Mouse (Mus musculus) ES-E14 (cell line): Measurements from ENCODE around the gene Ehd3. TPM values are rescaled to one million over a fixed set of nuclear protein-coding genes. Genes with fewer than 3 reads are reported as not detected.

ENCODE experiments used
- DNase-seq: peaks from one replicate; pipeline ENCODE4 v3.0.0-alpha.2; 2013; ENCODE audit warnings: low read depth, low spot score
- H3K27ac ChIP-seq: 2 replicates; pipeline ENCODE4 v1.5.1; 2012; ENCODE audit warnings: low read depth, mild to moderate bottlenecking, low read length, moderate library complexity, mixed read lengths; ENCODE audit not compliant: poor library complexity, insufficient read depth, severe bottlenecking
- H3K36me3 ChIP-seq: 2 replicates; pipeline ENCODE4 v1.6.1; 2012; ENCODE audit warnings: mild to moderate bottlenecking, low read length, moderate library complexity, mixed read lengths; ENCODE audit not compliant: control insufficient read depth, poor library complexity, insufficient read depth, severe bottlenecking
- H3K4me1 ChIP-seq, 2 experiments: fragments of 150-350 bp in 1 of 2; sonication (generic) in 1 of 2; 2 replicates each; pipeline ENCODE4 v1.6.1; 2012; ENCODE audit warnings: low read length in 2 of 2, mild to moderate bottlenecking in 1 of 2, mixed read lengths in 1 of 2; ENCODE audit not compliant: control insufficient read depth in 2 of 2, insufficient read depth in 2 of 2, poor library complexity in 1 of 2
- H3K4me3 ChIP-seq, 2 experiments: fragments of 150-350 bp in 1 of 2; sonication (generic) in 1 of 2; 2 replicates each; pipeline ENCODE4 v1.5.1; 2012; ENCODE audit warnings: low read length in 2 of 2, low read depth in 1 of 2, mild to moderate bottlenecking in 1 of 2, mixed read lengths in 1 of 2; ENCODE audit not compliant: insufficient read depth in 1 of 2, poor library complexity in 1 of 2, severe bottlenecking in 1 of 2
- H3K9ac ChIP-seq: 2 replicates; pipeline ENCODE4 v1.6.1; 2012; ENCODE audit warnings: low read depth, mild to moderate bottlenecking, low read length, mixed read lengths; ENCODE audit not compliant: poor library complexity, insufficient read depth, severe bottlenecking
- H3K9me3 ChIP-seq: fragments of 150-350 bp; sonication (generic); 2 replicates; pipeline ENCODE4 v1.6.1; 2012; ENCODE audit warnings: low read depth, mild to moderate bottlenecking, low read length; ENCODE audit not compliant: control insufficient read depth, insufficient read depth
- CHD2 ChIP-seq: IDR thresholded peaks from 2 replicates; pipeline ENCODE4 v1.6.1; 2014; ENCODE audit warnings: mild to moderate bottlenecking, low read depth, low read length, inconsistent platforms
- HCFC1 ChIP-seq: IDR thresholded peaks from 2 replicates; pipeline ENCODE4 v1.6.1; 2012; ENCODE audit warnings: low read length, inconsistent platforms, borderline replicate concordance; ENCODE audit not compliant: insufficient read depth
- MAFK ChIP-seq: IDR thresholded peaks from 2 replicates; pipeline ENCODE4 v1.6.1; 2014; ENCODE audit warnings: mild to moderate bottlenecking, low read depth, low read length, inconsistent platforms; ENCODE audit not compliant: insufficient read depth
- ZC3H11A ChIP-seq: IDR thresholded peaks from 2 replicates; pipeline ENCODE4 v1.6.1; 2012; ENCODE audit warnings: low read depth, mild to moderate bottlenecking, inconsistent platforms, low read length, borderline replicate concordance
- ZNF384 ChIP-seq: IDR thresholded peaks from 2 replicates; pipeline ENCODE4 v1.6.1; 2012; ENCODE audit warnings: low read depth, low read length, inconsistent platforms
- in situ Hi-C, 2 experiments: fragments of 600-800 bp; cut with MboI; formaldehyde crosslinking; loops; one replicate each; pipeline ENCODE4 v1.15.1; 2025; ENCODE audit warnings: low sequenced_read_pairs in 2 of 2, inconsistent platforms in 1 of 2; ENCODE audit not compliant: unreplicated experiment in 2 of 2
- total RNA-seq: library from RNA; depleted of rRNA; stranded (reverse); fragments of 300-350 nt; gene quantifications from 2 replicates; pipeline ENCODE4 v1.2.3, GENCODE M21; 2012

Ehd3 gene
- total RNA-seq, 1 experiment: 2.7 TPM

- in situ Hi-C loops: no loop called here
- no peak for DNase-seq
- Histone ChIP-seq H3K4me1 (no peaks in the 10 kb centered on the region), H3K4me3 (no peak overlapping the region), H3K27ac (no peak overlapping the region), H3K9ac (no peak overlapping the region), H3K9me3 (no peaks in the 10 kb centered on the region), H3K36me3 (no peaks in the 10 kb centered on the region)
- TF ChIP-seq MAFK (no peak), ZNF384 (no peak), HCFC1 (no peak), CHD2 (no peak), ZC3H11A (no peak)
These were observed 10.7 kb downstream of the Ehd3 start for GRCm38 (mm10) chr17:73814500-73815190.

- H3K27ac ChIP-seq: no peak overlapping the region
- no peak for TF ChIP-seq ZNF384
- TF ChIP-seq CHD2: no peak
- TF ChIP-seq MAFK: 0 out of 2 replicates have a peak, but pooled peaks have one; percentile 10
- no peak for TF ChIP-seq ZC3H11A
- TF ChIP-seq HCFC1: no peak
- no peaks in the 10 kb centered on the region for H3K9me3 ChIP-seq
- no peaks in the 10 kb centered on the region for H3K36me3 ChIP-seq
- no peak for DNase-seq
- in situ Hi-C loops: no loop called here
- H3K4me3 ChIP-seq: no peak overlapping the region
- no peak overlapping the region for H3K9ac ChIP-seq
- no peaks in the 10 kb centered on the region for H3K4me1 ChIP-seq
These were observed 13.9 kb downstream of the Ehd3 start for GRCm38 (mm10) chr17:73817697-73818380.

GRCm38 (mm10) chr17:73818936-73819335, 15.0 kb downstream of the Ehd3 start:
- H3K4me1 ChIP-seq: no peaks in the 10 kb centered on the region
- no peaks in the 10 kb centered on the region for H3K36me3 ChIP-seq
- DNase-seq: no peak
- H3K27ac ChIP-seq: no peak overlapping the region
- no peak for TF ChIP-seq MAFK
- no peak for TF ChIP-seq ZNF384
- TF ChIP-seq HCFC1: no peak
- TF ChIP-seq ZC3H11A: no peak
- no peak for TF ChIP-seq CHD2
- no peak overlapping the region for H3K4me3 ChIP-seq
- in situ Hi-C loops: no loop called here
- no peaks in the 10 kb centered on the region for H3K9me3 ChIP-seq
- H3K9ac ChIP-seq: no peak overlapping the region

DNA sequence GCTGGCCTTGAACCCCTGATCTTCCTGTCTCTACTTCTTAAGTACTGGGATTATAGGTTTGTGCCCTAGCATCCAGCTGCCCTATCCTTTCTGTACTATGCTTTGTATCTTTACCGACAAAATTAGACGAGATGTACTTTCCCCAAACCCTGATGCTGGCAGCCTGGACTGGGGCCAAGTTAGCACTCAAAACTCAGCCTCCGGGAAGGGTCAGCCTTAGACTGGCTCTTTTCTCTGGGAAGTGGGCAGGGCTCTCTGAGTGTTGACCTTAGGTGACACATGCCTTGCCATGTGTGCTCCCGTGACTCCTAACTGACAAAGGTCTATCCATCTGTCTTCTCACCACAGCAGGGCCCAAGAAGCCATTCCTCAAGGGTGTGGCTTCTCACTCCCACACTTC, 16.8 kb downstream of the Ehd3 start:
- no peaks in the 10 kb centered on the region for H3K36me3 ChIP-seq
- in situ Hi-C loops: no loop called here
- H3K4me1 ChIP-seq: no peaks in the 10 kb centered on the region
- H3K27ac ChIP-seq: no peak overlapping the region
- TF ChIP-seq CHD2: no peak
- no peak for TF ChIP-seq ZC3H11A
- no peak for TF ChIP-seq MAFK
- no peak for TF ChIP-seq ZNF384
- TF ChIP-seq HCFC1: no peak
- no peaks in the 10 kb centered on the region for H3K9me3 ChIP-seq
- no peak overlapping the region for H3K4me3 ChIP-seq
- no peak overlapping the region for H3K9ac ChIP-seq
- DNase-seq: no peak
